Mouse (Mus musculus) heart, postnatal 10 days (tissue): Measurements from ENCODE around the gene Lmx1b. TPM values are rescaled to one million over a fixed set of nuclear protein-coding genes. Genes with fewer than 3 reads are reported as not detected.

Experiments used
- DNase-seq, 2 experiments: peaks; one replicate each; pipeline ENCODE4 v3.0.0; 2021
- intact Hi-C: fragments of 180-260 bp; cut with DNase I; formaldehyde crosslinking; loops from one replicate; pipeline ENCODE4 v1.15.1; 2025
- total RNA-seq, 2 experiments: library from RNA; stranded (reverse); gene quantifications; 2 replicates each; pipeline ENCODE4 v1.2.3; 2021

Lmx1b gene
- total RNA-seq = not detected

GRCm38 (mm10) chr2:33640171-33640721 is at the start of gene Lmx1b:
TSS of gene Lmx1b (minus strand) at chr2:33640511.
- intact Hi-C loops = no loop called here
- DNase-seq = no peak

- peak in 1 of 2 experiments; percentile 63 for DNase-seq
- intact Hi-C loops = no loop called here
Observed at GRCm38 (mm10) chr2:33689880-33690462, 49.7 kb upstream of the Lmx1b start.

GRCm38 (mm10) chr2:33689155-33689879 is 49.0 kb upstream of the Lmx1b start:
- intact Hi-C loops = no loop called here
- no peak for DNase-seq

- intact Hi-C loops = no loop called here
- no peak for DNase-seq
Observed at GRCm38 (mm10) chr2:33683594-33683993, 43.3 kb upstream of the Lmx1b start.

- intact Hi-C loops = no loop called here
- no peak for DNase-seq
Observed at GRCm38 (mm10) chr2:33683095-33683494, 42.8 kb upstream of the Lmx1b start.

- intact Hi-C loops = loop anchor here (1.0 kb wide), 1 partner anchor 53 kb away; no protein-coding TSS in a partner anchor
Observed at GRCm38 (mm10) chr2:33682219-33682618, 41.9 kb upstream of the Lmx1b start.

GRCm38 (mm10) chr2:33678950-33679654 is 38.8 kb upstream of the Lmx1b start:
- DNase-seq = no peak
- intact Hi-C loops = no loop called here

More at GRCm38 (mm10) chr2:33682219-33682618, 41.9 kb upstream of the Lmx1b start:
- peak; percentile 52 to 72 for DNase-seq

- intact Hi-C loops = no loop called here
- DNase-seq = no peak
Observed at GRCm38 (mm10) chr2:33672701-33673472, 32.6 kb upstream of the Lmx1b start.

GRCm38 (mm10) chr2:33668741-33669140 is 28.4 kb upstream of the Lmx1b start:
- DNase-seq = no peak
- intact Hi-C loops = no loop called here

- intact Hi-C loops = no loop called here
Observed at GRCm38 (mm10) chr2:33666388-33666945, 26.2 kb upstream of the Lmx1b start.

GRCm38 (mm10) chr2:33665363-33666058 is 25.2 kb upstream of the Lmx1b start:
- intact Hi-C loops = no loop called here
- peak; percentile 53 to 57 for DNase-seq

More at GRCm38 (mm10) chr2:33666388-33666945, 26.2 kb upstream of the Lmx1b start:
- peak in 1 of 2 experiments; percentile 20 for DNase-seq

- intact Hi-C loops = no loop called here
- no peak for DNase-seq
Observed at GRCm38 (mm10) chr2:33664661-33665060, 24.4 kb upstream of the Lmx1b start.

GRCm38 (mm10) chr2:33659288-33659629 is 18.9 kb upstream of the Lmx1b start:
- DNase-seq = peak in 1 of 2 experiments; percentile 31
- intact Hi-C loops = no loop called here

GRCm38 (mm10) chr2:33658602-33659287 is 18.4 kb upstream of the Lmx1b start:
- no peak for DNase-seq
- intact Hi-C loops = no loop called here

- DNase-seq = no peak
- intact Hi-C loops = no loop called here
Observed at GRCm38 (mm10) chr2:33652517-33653198, 12.3 kb upstream of the Lmx1b start.

- DNase-seq = no peak
- intact Hi-C loops = no loop called here
Observed at GRCm38 (mm10) chr2:33649371-33649770, 9.1 kb upstream of the Lmx1b start.

- intact Hi-C loops = no loop called here
- DNase-seq = no peak
Observed at GRCm38 (mm10) chr2:33648894-33649293, 8.6 kb upstream of the Lmx1b start.

- no peak for DNase-seq
- intact Hi-C loops = no loop called here
Observed at GRCm38 (mm10) chr2:33646283-33646550, 5.9 kb upstream of the Lmx1b start.
